Mouse (Mus musculus) kidney, embryonic 14.5 days (tissue): ENCODE data around the gene Adam10. TPM values are rescaled to one million over a fixed set of nuclear protein-coding genes. Genes with fewer than 3 reads are reported as not detected.

Source experiments
- ATAC-seq: fragments of 200-750 bp; cut with Nextera tagmentation; 2 replicates; pipeline ENCODE4 v1.8.0; 2017; ENCODE audit warnings: moderate number of reproducible peaks, mild to moderate bottlenecking, moderate TSS enrichment, moderate library complexity; ENCODE audit not compliant: low FRiP score, low TSS enrichment
- H3K27ac ChIP-seq: fragments of 300-500 bp; sonication (generic); 2 replicates; pipeline ENCODE4 v1.5.1; 2014; ENCODE audit warnings: low read depth, mild to moderate bottlenecking, low read length, moderate library complexity, mixed read lengths
- H3K27me3 ChIP-seq: fragments of 300-500 bp; sonication (generic); 2 replicates; pipeline ENCODE4 v1.6.1; 2014; ENCODE audit warnings: mild to moderate bottlenecking, low read length; ENCODE audit not compliant: control insufficient read depth, insufficient read depth
- H3K36me3 ChIP-seq: fragments of 300-500 bp; sonication (generic); 2 replicates; pipeline ENCODE4 v1.6.1; 2014; ENCODE audit warnings: low read length, mixed read lengths; ENCODE audit not compliant: control insufficient read depth, insufficient read depth
- H3K4me1 ChIP-seq: fragments of 300-500 bp; sonication (generic); 2 replicates; pipeline ENCODE4 v1.6.1; 2014; ENCODE audit warnings: low read length, mixed read lengths; ENCODE audit not compliant: control insufficient read depth, insufficient read depth
- H3K4me2 ChIP-seq: fragments of 300-500 bp; sonication (generic); replicated peaks from 2 replicates; pipeline ENCODE4 v1.6.1; 2014; ENCODE audit warnings: low read depth, mild to moderate bottlenecking, low read length
- H3K4me3 ChIP-seq: fragments of 300-500 bp; sonication (generic); 2 replicates; pipeline ENCODE4 v1.5.1; 2014; ENCODE audit warnings: mild to moderate bottlenecking, low read length
- H3K9ac ChIP-seq: fragments of 300-500 bp; sonication (generic); 2 replicates; pipeline ENCODE4 v1.6.1; 2014; ENCODE audit warnings: low read depth, mild to moderate bottlenecking, low read length, moderate library complexity
- H3K9me3 ChIP-seq: fragments of 300-500 bp; sonication (generic); 2 replicates; pipeline ENCODE4 v1.6.1; 2016; ENCODE audit warnings: low read length; ENCODE audit not compliant: control insufficient read depth
- whole genome bisulfite sequencing: fragments of 180-500 bp; shearing (Covaris S2); extraction: QIAGEN DNeasy Blood & Tissue Kit; methylation state at CpG from one replicate; pipeline ENCODE4 v1.1.7; 2014; 5-methylcytosine and 5-hydroxymethylcytosine counted together
- polyA plus RNA-seq: library from polyadenylated mRNA; unstranded; fragments of >200 nt; fragmentation: Nextera tagmentation; extraction: Ambion mirVana; gene quantifications from 2 replicates; pipeline ENCODE4 v1.2.1, GENCODE M21; 2014

The Adam10 gene
- polyA plus RNA-seq, 1 experiment from 2014 or later: 83.1 TPM

DNA sequence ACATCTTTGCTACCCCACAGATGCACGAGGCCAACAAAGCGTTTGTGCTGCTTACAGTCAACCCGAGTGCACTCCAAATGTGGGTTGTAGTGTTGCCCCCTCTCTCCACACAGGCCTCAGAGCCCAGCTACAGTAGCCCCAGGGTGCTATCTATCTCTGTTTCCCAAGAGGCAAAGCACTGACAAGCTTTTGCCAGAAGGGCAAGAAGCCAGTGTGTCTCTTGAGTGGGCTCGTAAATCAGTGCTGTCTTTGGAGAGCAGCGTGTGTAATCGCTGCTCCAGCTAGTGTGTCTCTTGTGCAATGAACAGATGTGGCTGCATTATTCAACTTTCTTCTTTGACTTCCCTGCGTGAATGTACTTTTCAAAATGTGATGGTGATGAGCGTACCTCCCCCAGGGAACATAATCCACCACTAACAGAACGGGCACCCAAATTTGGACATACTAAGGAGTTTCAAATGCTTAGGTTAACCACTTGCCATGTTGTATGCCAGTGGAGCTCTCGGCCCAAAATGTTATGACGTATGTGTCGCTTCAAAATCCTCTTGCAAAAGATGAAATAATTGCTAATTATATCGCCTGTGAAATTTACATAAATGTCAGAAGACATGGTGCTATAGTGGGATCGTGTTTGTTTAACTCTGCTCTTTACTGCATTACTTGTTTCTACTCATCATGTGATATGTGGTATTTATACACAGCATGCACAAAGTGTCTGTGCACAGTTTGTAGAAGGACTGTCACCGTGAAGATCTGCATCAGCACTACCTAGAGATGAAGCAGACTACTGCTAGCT, 116.0 kb downstream of the Adam10 start:
- Histone ChIP-seq H3K4me3 (no peak overlapping the region), H3K9me3 (no peaks in the 10 kb centered on the region), H3K4me2 (no peak overlapping the region), H3K27ac (no peak overlapping the region), H3K4me1 (no peaks in the 10 kb centered on the region), H3K27me3 (no peaks in the 10 kb centered on the region), H3K36me3 (no peaks in the 10 kb centered on the region), H3K9ac (no peak overlapping the region)
- WGBS: 60% methylated on average over 15 of the region's 15 CpGs
- no peak for ATAC-seq

DNA sequence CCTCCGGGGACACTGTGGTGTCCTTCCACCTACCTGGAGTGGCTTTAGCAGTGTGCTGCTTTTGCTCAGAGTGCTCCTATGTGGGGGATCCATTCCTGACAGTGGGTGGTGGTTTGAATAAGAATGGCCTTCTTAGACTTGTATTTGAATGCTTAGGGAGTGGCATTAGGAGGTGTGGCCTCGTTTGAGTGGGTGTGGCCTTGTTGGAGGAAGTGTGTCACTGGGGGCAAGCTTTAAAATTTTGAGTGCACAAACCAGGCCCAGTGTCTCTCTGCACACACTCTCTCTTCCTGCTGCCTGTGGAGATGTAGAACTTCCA, 116.6 kb downstream of the Adam10 start:
- no peak for ATAC-seq
- 63% methylated on average over 2 of the region's 2 CpGs for WGBS
- no peaks in the 10 kb centered on the region for H3K27me3 ChIP-seq

DNA sequence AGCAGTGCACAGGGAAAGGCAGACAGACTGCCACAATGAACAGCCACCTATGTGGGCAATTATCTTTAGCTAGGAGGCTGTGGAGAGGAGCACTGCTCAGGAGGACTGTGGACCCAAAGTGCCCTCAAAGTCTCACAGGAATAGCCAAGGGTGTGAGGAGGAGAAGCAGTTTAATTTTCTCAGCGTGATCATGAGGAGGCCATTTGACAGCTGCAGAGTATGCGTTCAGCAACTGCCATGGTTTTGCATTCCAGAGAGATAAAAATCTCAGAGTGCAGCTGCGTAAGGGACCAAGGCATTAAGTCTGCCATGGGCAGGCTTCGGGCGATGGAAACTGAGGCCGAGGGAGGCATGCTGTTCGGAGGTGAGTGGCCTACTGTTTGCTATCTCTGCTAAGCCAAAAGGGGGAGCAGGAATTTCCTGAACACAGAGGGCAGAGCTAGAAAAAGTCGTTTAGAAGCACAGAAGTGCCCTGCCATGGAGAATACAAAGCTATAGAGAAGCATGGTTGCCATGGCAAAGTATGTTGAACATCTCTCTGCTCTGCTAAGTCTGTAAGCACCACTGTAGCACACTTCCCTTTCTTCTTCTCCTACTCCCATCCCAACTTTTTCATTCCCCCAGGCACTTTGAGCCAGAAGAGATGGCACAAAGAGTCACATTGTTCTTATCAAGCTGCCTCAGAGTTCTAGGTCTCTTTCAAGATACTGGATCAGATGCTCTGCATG, 122.0 kb downstream of the Adam10 start:
- 59% methylated on average over 8 of the region's 8 CpGs for WGBS
- ATAC-seq: no peak
- H3K36me3 ChIP-seq: no peaks in the 10 kb centered on the region
- H3K9me3 ChIP-seq: no peaks in the 10 kb centered on the region
- H3K9ac ChIP-seq: no peak overlapping the region
- no peak overlapping the region for H3K4me2 ChIP-seq
- no peak overlapping the region for H3K27ac ChIP-seq
- H3K4me3 ChIP-seq: no peak overlapping the region
- H3K27me3 ChIP-seq: no peaks in the 10 kb centered on the region
- no peaks in the 10 kb centered on the region for H3K4me1 ChIP-seq

More for the DNA sequence above, 116.6 kb downstream of the Adam10 start:
- H3K4me3 ChIP-seq: no peak overlapping the region
- H3K4me2 ChIP-seq: no peak overlapping the region
- no peak overlapping the region for H3K9ac ChIP-seq
- H3K27ac ChIP-seq: no peak overlapping the region
- no peaks in the 10 kb centered on the region for H3K9me3 ChIP-seq
- H3K36me3 ChIP-seq: no peaks in the 10 kb centered on the region
- no peaks in the 10 kb centered on the region for H3K4me1 ChIP-seq

DNA sequence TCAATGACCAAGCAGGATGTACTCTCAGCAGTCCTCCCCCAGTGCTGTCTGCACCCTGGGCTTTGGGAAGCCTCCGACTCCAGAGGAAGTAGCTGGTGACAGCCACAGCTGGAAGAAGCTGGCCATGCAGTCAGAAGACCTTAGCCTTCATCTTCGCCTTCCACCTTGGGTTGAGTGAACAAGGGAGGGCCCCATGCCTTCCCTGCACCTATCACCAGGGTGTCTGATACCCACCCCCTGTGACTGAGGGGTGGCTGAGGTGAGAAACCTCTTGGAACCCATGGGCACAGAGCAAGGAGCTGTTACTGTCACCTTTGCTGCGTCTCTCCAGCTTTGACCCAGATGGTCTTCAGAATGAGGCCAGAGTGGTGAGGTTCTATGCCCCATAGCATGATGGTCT, 123.0 kb downstream of the Adam10 start:
- H3K27ac ChIP-seq: no peak overlapping the region
- no peaks in the 10 kb centered on the region for H3K9me3 ChIP-seq
- no peaks in the 10 kb centered on the region for H3K27me3 ChIP-seq
- no peaks in the 10 kb centered on the region for H3K4me1 ChIP-seq
- 78% methylated on average over 3 of the region's 3 CpGs for WGBS
- H3K4me3 ChIP-seq: no peak overlapping the region
- no peaks in the 10 kb centered on the region for H3K36me3 ChIP-seq
- no peak overlapping the region for H3K9ac ChIP-seq
- no peak overlapping the region for H3K4me2 ChIP-seq
- ATAC-seq: no peak

DNA sequence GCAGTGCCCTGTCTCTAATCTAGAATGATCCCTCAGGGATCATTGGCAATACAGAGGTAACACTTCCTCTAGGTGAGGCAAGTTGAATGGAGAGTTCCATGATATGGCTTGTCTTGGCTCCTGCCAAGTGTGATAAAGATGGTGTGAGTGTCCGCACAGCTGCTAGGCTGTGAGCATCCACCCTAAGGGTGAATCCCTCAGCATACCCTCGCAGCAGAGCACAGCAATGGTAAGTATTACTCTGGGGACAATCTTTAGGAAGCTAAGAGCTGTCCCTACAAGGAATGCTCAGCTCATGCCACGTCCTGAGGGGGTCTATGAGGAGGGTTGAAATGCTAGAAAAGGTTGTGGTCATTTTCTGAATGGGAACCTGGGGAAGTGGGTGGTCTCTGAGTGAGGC, 124.0 kb downstream of the Adam10 start:
- H3K4me2 ChIP-seq: no peak overlapping the region
- no peaks in the 10 kb centered on the region for H3K9me3 ChIP-seq
- no peak overlapping the region for H3K4me3 ChIP-seq
- H3K27ac ChIP-seq: no peak overlapping the region
- no peaks in the 10 kb centered on the region for H3K36me3 ChIP-seq
- no peak for ATAC-seq
- WGBS: 86% methylated on average over 3 of the region's 3 CpGs
- no peak overlapping the region for H3K9ac ChIP-seq
- no peaks in the 10 kb centered on the region for H3K4me1 ChIP-seq
- no peaks in the 10 kb centered on the region for H3K27me3 ChIP-seq

DNA sequence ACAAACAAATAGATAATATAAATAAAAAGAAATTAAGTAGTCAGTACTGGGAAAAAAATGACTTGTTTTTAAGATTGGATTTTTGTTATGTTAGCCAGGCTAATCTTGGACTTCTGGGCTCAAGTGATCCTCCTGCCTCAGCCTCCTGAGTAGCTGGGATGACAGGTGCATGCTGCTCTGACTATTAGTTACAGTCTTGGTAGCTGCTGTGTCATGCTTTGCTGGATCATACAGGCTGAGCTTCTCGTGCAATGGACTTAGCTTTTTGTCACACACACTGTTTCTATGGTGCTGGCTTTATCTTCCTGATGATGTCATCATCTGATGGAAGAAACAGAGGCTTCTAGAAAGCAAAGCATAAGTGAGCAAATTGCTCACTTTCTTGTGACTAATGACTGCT, 127.3 kb downstream of the Adam10 start:
- H3K27me3 ChIP-seq: no peaks in the 10 kb centered on the region
- H3K36me3 ChIP-seq: no peaks in the 10 kb centered on the region
- H3K4me1 ChIP-seq: no peaks in the 10 kb centered on the region
- WGBS: 53% methylated on average over 1 of the region's 1 CpGs
- ATAC-seq: no peak
- H3K4me2 ChIP-seq: no peak overlapping the region
- H3K9me3 ChIP-seq: no peaks in the 10 kb centered on the region
- no peak overlapping the region for H3K9ac ChIP-seq
- H3K4me3 ChIP-seq: no peak overlapping the region
- H3K27ac ChIP-seq: no peak overlapping the region

DNA sequence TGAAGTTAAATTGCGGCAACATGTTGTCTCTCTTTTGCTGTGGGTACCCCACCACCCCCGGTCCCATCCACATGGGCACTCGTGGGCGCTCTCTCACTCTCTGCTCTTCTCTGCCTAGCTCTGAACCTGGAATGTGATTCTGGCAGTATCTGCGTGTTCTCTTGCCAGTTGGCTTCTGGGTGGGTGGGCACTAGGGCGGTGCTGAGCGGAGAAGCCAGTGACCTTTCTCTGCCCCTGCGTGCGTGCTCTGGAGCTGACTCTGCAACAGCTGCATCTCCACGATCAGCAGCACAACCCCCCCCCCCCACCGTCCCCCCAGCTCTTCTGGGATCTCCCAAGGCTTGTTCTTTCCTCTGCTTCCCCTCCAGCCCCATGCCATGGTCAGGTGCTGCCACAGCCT, 128.9 kb downstream of the Adam10 start:
- no peak for ATAC-seq
- no peak overlapping the region for H3K9ac ChIP-seq
- H3K27me3 ChIP-seq: no peaks in the 10 kb centered on the region
- no peak overlapping the region for H3K4me2 ChIP-seq
- 56% methylated on average over 11 of the region's 11 CpGs for WGBS
- H3K36me3 ChIP-seq: no peaks in the 10 kb centered on the region
- no peaks in the 10 kb centered on the region for H3K9me3 ChIP-seq
- no peaks in the 10 kb centered on the region for H3K4me1 ChIP-seq
- no peak overlapping the region for H3K4me3 ChIP-seq
- H3K27ac ChIP-seq: no peak overlapping the region

DNA sequence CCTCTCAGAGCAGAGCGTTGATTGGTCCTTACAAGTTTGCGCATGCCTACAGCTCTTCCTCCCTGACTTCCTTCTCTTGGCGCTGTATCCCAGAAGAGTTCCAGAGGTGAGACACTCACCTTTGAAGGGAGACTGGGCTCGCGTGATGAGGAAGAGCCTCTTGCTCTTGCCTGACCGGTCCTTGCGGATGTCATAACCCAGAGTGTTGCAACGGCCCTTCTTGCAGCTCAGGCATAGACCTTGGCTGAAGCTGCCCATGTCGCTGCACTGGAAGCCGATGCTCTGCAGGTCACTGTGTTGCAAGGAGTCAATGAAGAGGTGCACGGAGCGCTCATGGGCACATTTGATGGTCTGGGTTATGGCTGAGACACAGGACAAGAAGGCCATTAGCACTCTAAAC, 133.8 kb downstream of the Adam10 start:
- Histone ChIP-seq H3K27ac (no peak overlapping the region), H3K9ac (no peak overlapping the region), H3K4me2 (no peak overlapping the region), H3K27me3 (no peaks in the 10 kb centered on the region), H3K4me3 (no peak overlapping the region), H3K9me3 (no peaks in the 10 kb centered on the region), H3K36me3 (no peaks in the 10 kb centered on the region), H3K4me1 (0 out of 2 replicates have a peak, but pooled peaks cover 11% of the 10 kb centered on the region)
- WGBS: 93% methylated on average over 12 of the region's 12 CpGs
- no peak for ATAC-seq

DNA sequence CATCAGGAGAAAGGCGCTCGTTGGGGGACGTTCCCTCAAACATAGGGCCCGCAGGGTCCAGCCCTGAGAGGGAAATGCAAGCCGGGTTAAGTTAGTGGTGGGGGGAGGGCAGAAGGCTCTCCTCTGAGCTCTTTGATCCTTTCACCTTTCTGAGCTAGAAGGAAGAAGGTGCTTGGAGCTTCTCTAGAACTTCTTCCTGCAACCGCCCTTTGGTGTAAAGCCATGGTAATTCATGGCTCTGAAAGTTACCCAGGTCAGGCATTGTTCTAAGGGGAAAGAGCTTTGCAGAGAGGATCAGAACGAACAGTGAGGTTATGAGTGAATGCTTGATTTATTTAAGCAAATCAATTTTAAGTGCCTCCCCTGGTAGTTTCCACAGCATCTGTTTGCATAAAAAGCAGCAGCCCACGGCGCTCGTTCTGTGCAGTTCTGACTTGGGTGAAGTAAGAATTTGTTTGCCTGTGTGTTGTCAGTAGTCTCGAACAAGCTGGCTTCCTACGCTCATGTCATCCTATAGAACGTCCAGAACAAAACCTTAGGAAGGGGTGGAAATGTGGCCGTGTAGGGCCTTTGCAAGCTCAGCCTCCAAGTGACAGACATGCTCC, 138.0 kb downstream of the Adam10 start:
- 0 out of 2 replicates have a peak, but pooled peaks cover 11% of the 10 kb centered on the region for H3K4me1 ChIP-seq
- no peak overlapping the region for H3K27ac ChIP-seq
- H3K4me3 ChIP-seq: no peak overlapping the region
- no peaks in the 10 kb centered on the region for H3K9me3 ChIP-seq
- H3K27me3 ChIP-seq: no peaks in the 10 kb centered on the region
- WGBS: 51% methylated on average over 14 of the region's 14 CpGs
- H3K9ac ChIP-seq: no peak overlapping the region; the same call in 1 of the 2 replicates
- H3K36me3 ChIP-seq: no peaks in the 10 kb centered on the region
- no peak for ATAC-seq
- H3K4me2 ChIP-seq: no peak overlapping the region
